Mouse (Mus musculus): ENCODE results near the gene Synj2. TPM values are rescaled to one million over a fixed set of nuclear protein-coding genes. Genes with fewer than 3 reads are reported as not detected.

Synj2 gene
- polyA plus RNA-seq, 1 experiment from 2014 or later, result 3.8 TPM

- no peak overlapping the region for H3K9ac ChIP-seq
- H3K4me1 ChIP-seq, result peaks cover 38% of the 10 kb centered on the region
- peak overlapping the region; percentile 54; the same call in 1 of the 2 replicates for H3K27ac ChIP-seq
- 75% methylated on average over 8 of the region's 8 CpGs for WGBS
- ATAC-seq (replicated peaks; ENCODE audit: low FRiP score), result no peak
- H3K27me3 ChIP-seq, result 0 out of 2 replicates have a peak, but pooled peaks cover 2% of the 10 kb centered on the region
- no peak overlapping the region for H3K4me2 ChIP-seq
- H3K36me3 ChIP-seq, result no peaks in the 10 kb centered on the region
- H3K9me3 ChIP-seq (replicated peaks), result no peaks in the 10 kb centered on the region
- H3K4me3 ChIP-seq (replicated peaks), result no peak overlapping the region
Observed at GRCm38 (mm10) chr17:5977921-5978504, 36.9 kb downstream of the Synj2 start.

GRCm38 (mm10) chr17:5978505-5979077, 37.5 kb downstream of the Synj2 start:
- ATAC-seq (replicated peaks; ENCODE audit: low FRiP score), result no peak
- Histone ChIP-seq H3K27ac (0 out of 2 replicates have a peak overlapping the region, but pooled peaks have one; percentile 54), H3K9ac (no peak overlapping the region)

GRCm38 (mm10) chr17:5980860-5981259, 39.8 kb downstream of the Synj2 start:
- Histone ChIP-seq H3K36me3 (no peaks in the 10 kb centered on the region), H3K27me3 (0 out of 2 replicates have a peak, but pooled peaks cover 2% of the 10 kb centered on the region), H3K9me3 (replicated peaks) (no peaks in the 10 kb centered on the region), H3K4me1 (peaks cover 32% of the 10 kb centered on the region), H3K9ac (no peak overlapping the region), H3K27ac (no peak overlapping the region), H3K4me3 (replicated peaks) (no peak overlapping the region), H3K4me2 (no peak overlapping the region)
- WGBS, result 45% methylated on average over 6 of the region's 6 CpGs
- no peak for ATAC-seq (replicated peaks; ENCODE audit: low FRiP score)

More at GRCm38 (mm10) chr17:5978505-5979077, 37.5 kb downstream of the Synj2 start:
- Histone ChIP-seq H3K4me1 (peaks cover 38% of the 10 kb centered on the region), H3K27me3 (0 out of 2 replicates have a peak, but pooled peaks cover 2% of the 10 kb centered on the region), H3K4me3 (replicated peaks) (no peak overlapping the region), H3K36me3 (no peaks in the 10 kb centered on the region), H3K4me2 (no peak overlapping the region), H3K9me3 (replicated peaks) (no peaks in the 10 kb centered on the region)
- WGBS, result 70% methylated on average over 10 of the region's 10 CpGs

- H3K36me3 ChIP-seq, result no peaks in the 10 kb centered on the region
- no peak overlapping the region for H3K9ac ChIP-seq
- WGBS, result 89% methylated on average over 6 of the region's 6 CpGs
- no peak overlapping the region for H3K27ac ChIP-seq
- H3K27me3 ChIP-seq, result no peaks in the 10 kb centered on the region
- H3K4me3 ChIP-seq (replicated peaks), result no peak overlapping the region
- peaks cover 25% of the 10 kb centered on the region for H3K4me1 ChIP-seq
- no peak for ATAC-seq (replicated peaks; ENCODE audit: low FRiP score)
- H3K9me3 ChIP-seq (replicated peaks), result no peaks in the 10 kb centered on the region
- H3K4me2 ChIP-seq, result no peak overlapping the region
Observed at GRCm38 (mm10) chr17:5983150-5983549, 42.1 kb downstream of the Synj2 start.

- Histone ChIP-seq H3K27ac (no peak overlapping the region), H3K27me3 (no peaks in the 10 kb centered on the region), H3K4me2 (no peak overlapping the region), H3K4me1 (peaks cover 23% of the 10 kb centered on the region), H3K4me3 (replicated peaks) (no peak overlapping the region), H3K36me3 (no peaks in the 10 kb centered on the region), H3K9me3 (replicated peaks) (no peaks in the 10 kb centered on the region), H3K9ac (no peak overlapping the region)
- no peak for ATAC-seq (replicated peaks; ENCODE audit: low FRiP score)
- WGBS, result 84% methylated on average over 6 of the region's 6 CpGs
Observed at GRCm38 (mm10) chr17:5983901-5984300, 42.8 kb downstream of the Synj2 start.

GRCm38 (mm10) chr17:5984700-5985231, 43.7 kb downstream of the Synj2 start:
- Histone ChIP-seq H3K27me3 (no peaks in the 10 kb centered on the region), H3K4me3 (replicated peaks) (no peak overlapping the region), H3K4me1 (peaks cover 23% of the 10 kb centered on the region), H3K36me3 (no peaks in the 10 kb centered on the region), H3K9me3 (replicated peaks) (no peaks in the 10 kb centered on the region), H3K27ac (no peak overlapping the region), H3K9ac (no peak overlapping the region), H3K4me2 (no peak overlapping the region)
- no peak for ATAC-seq (replicated peaks; ENCODE audit: low FRiP score)
- 75% methylated on average over 13 of the region's 13 CpGs for WGBS

GRCm38 (mm10) chr17:5985271-5985670, 44.2 kb downstream of the Synj2 start:
- H3K4me3 ChIP-seq (replicated peaks), result no peak overlapping the region
- H3K9me3 ChIP-seq (replicated peaks), result no peaks in the 10 kb centered on the region
- no peaks in the 10 kb centered on the region for H3K36me3 ChIP-seq
- no peak overlapping the region for H3K9ac ChIP-seq
- peaks cover 23% of the 10 kb centered on the region for H3K4me1 ChIP-seq
- H3K27me3 ChIP-seq, result no peaks in the 10 kb centered on the region
- ATAC-seq (replicated peaks; ENCODE audit: low FRiP score), result no peak
- H3K27ac ChIP-seq, result no peak overlapping the region
- WGBS, result 83% methylated on average over 1 of the region's 1 CpGs
- no peak overlapping the region for H3K4me2 ChIP-seq

GRCm38 (mm10) chr17:5987271-5988056, 46.4 kb downstream of the Synj2 start:
- ATAC-seq (replicated peaks; ENCODE audit: low FRiP score), result peak; percentile 63
- H3K36me3 ChIP-seq, result no peaks in the 10 kb centered on the region

GRCm38 (mm10) chr17:5988102-5988501, 47.0 kb downstream of the Synj2 start:
- 60% methylated on average over 4 of the region's 4 CpGs for WGBS
- Histone ChIP-seq H3K9ac (0 out of 2 replicates have a peak overlapping the region, but pooled peaks have one; percentile 23), H3K36me3 (no peaks in the 10 kb centered on the region), H3K27me3 (no peaks in the 10 kb centered on the region), H3K4me3 (replicated peaks) (peak overlapping the region; percentile 16; the same call in 1 of the 2 replicates), H3K4me1 (peaks cover 25% of the 10 kb centered on the region), H3K9me3 (replicated peaks) (no peaks in the 10 kb centered on the region), H3K27ac (peak overlapping the region; percentile 74), H3K4me2 (peak overlapping the region; percentile 51)
- no peak for ATAC-seq (replicated peaks; ENCODE audit: low FRiP score)

More at GRCm38 (mm10) chr17:5987271-5988056, 46.4 kb downstream of the Synj2 start:
- 21% methylated on average over 11 of the region's 11 CpGs for WGBS
- Histone ChIP-seq H3K27me3 (no peaks in the 10 kb centered on the region), H3K9me3 (replicated peaks) (no peaks in the 10 kb centered on the region), H3K4me2 (peak overlapping the region; percentile 51), H3K4me1 (peaks cover 23% of the 10 kb centered on the region), H3K27ac (peak overlapping the region; percentile 74), H3K4me3 (replicated peaks) (peak overlapping the region; percentile 16; the same call in 1 of the 2 replicates), H3K9ac (0 out of 2 replicates have a peak overlapping the region, but pooled peaks have one; percentile 23)

GRCm38 (mm10) chr17:5992866-5993580, 51.9 kb downstream of the Synj2 start:
- 71% methylated on average over 5 of the region's 5 CpGs for WGBS
- H3K9me3 ChIP-seq (replicated peaks), result no peaks in the 10 kb centered on the region
- H3K4me1 ChIP-seq, result peaks cover 21% of the 10 kb centered on the region
- no peaks in the 10 kb centered on the region for H3K27me3 ChIP-seq
- no peak for ATAC-seq (replicated peaks; ENCODE audit: low FRiP score)
- no peaks in the 10 kb centered on the region for H3K36me3 ChIP-seq
- H3K4me3 ChIP-seq (replicated peaks), result no peak overlapping the region
- H3K27ac ChIP-seq, result no peak overlapping the region
- H3K4me2 ChIP-seq, result no peak overlapping the region
- H3K9ac ChIP-seq, result no peak overlapping the region

GRCm38 (mm10) chr17:5993581-5994260, 52.6 kb downstream of the Synj2 start:
- WGBS, result 60% methylated on average over 3 of the region's 3 CpGs
- no peak for ATAC-seq (replicated peaks; ENCODE audit: low FRiP score)
- H3K27ac ChIP-seq, result no peak overlapping the region
- H3K4me1 ChIP-seq, result peaks cover 18% of the 10 kb centered on the region; the same call in 1 of the 2 replicates
- H3K36me3 ChIP-seq, result no peaks in the 10 kb centered on the region
- H3K4me3 ChIP-seq (replicated peaks), result no peak overlapping the region
- H3K27me3 ChIP-seq, result no peaks in the 10 kb centered on the region
- H3K4me2 ChIP-seq, result no peak overlapping the region
- H3K9ac ChIP-seq, result no peak overlapping the region
- H3K9me3 ChIP-seq (replicated peaks), result no peaks in the 10 kb centered on the region
